Mouse (Mus musculus) forebrain, embryonic 15.5 days (tissue): ENCODE results near the gene Gusb. TPM values are rescaled to one million over a fixed set of nuclear protein-coding genes. Genes with fewer than 3 reads are reported as not detected.

ENCODE experiments used
- ATAC-seq: fragments of 200-750 bp; cut with Nextera tagmentation; replicated peaks from 2 replicates; pipeline ENCODE4 v1.8.0; 2017; ENCODE audit warnings: mild to moderate bottlenecking, moderate TSS enrichment, moderate library complexity
- H3K27ac ChIP-seq: fragments of 300-500 bp; sonication (generic); replicated peaks from 2 replicates; pipeline ENCODE4 v1.5.1; 2015; ENCODE audit warnings: mild to moderate bottlenecking, inconsistent platforms
- H3K27me3 ChIP-seq: fragments of 300-500 bp; sonication (generic); 2 replicates; pipeline ENCODE4 v1.6.1; 2015; ENCODE audit warnings: inconsistent platforms
- H3K36me3 ChIP-seq: fragments of 300-500 bp; sonication (generic); 2 replicates; pipeline ENCODE4 v1.6.1; 2015; ENCODE audit warnings: mild to moderate bottlenecking, inconsistent platforms
- H3K4me1 ChIP-seq: fragments of 300-500 bp; sonication (generic); 2 replicates; pipeline ENCODE4 v1.6.1; 2015; ENCODE audit warnings: inconsistent platforms
- H3K4me2 ChIP-seq: fragments of 300-500 bp; sonication (generic); replicated peaks from 2 replicates; pipeline ENCODE4 v1.6.1; 2015; ENCODE audit warnings: mild to moderate bottlenecking, inconsistent platforms
- H3K4me3 ChIP-seq: fragments of 300-500 bp; sonication (generic); 2 replicates; pipeline ENCODE4 v1.5.1; 2015; ENCODE audit warnings: mild to moderate bottlenecking, inconsistent platforms
- H3K9ac ChIP-seq: fragments of 300-500 bp; sonication (generic); replicated peaks from 2 replicates; pipeline ENCODE4 v1.6.1; 2015; ENCODE audit warnings: mild to moderate bottlenecking, inconsistent platforms
- H3K9me3 ChIP-seq: fragments of 300-500 bp; sonication (generic); 2 replicates; pipeline ENCODE4 v1.6.1; 2016; ENCODE audit warnings: inconsistent platforms
- WGBS: fragments of 180-500 bp; shearing (Covaris S2); methylation state at CpG from one replicate; pipeline ENCODE4 v1.1.7; 2015; ENCODE audit warnings: mixed read lengths; 5-methylcytosine and 5-hydroxymethylcytosine counted together
- polyA plus RNA-seq: library from polyadenylated mRNA; unstranded; fragments of >200 nt; fragmentation: Nextera tagmentation; extraction: Ambion mirVana; gene quantifications from 2 replicates; pipeline ENCODE4 v1.2.1, GENCODE M21; 2015

The Gusb gene
- polyA plus RNA-seq, 1 experiment from 2014 or later = 17.6 TPM

DNA sequence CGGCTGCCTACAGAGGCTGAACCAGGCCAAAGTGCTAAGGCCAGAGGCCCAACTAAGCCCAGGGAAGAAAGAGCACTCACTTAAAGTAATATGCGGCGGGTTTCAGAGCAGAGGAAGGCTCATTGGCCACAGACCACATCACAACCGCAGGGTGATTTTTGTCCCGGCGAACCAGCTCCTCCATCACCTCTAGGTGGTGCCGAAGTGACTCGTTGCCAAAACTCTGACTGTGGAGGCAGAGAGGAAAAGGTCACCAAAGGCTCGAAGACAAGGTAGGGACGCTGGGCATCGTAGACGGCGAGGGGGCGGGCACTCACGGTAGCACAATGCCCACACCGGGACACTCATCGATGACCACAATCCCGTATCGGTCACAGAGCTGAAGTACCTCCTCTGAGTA, 5.1 kb downstream of the Gusb start:
- Histone ChIP-seq H3K4me2 (no peak overlapping the region), H3K36me3 (no peaks in the 10 kb centered on the region), H3K27ac (no peak overlapping the region), H3K4me1 (peaks cover 1% of the 10 kb centered on the region), H3K27me3 (no peaks in the 10 kb centered on the region), H3K4me3 (no peak overlapping the region), H3K9me3 (no peaks in the 10 kb centered on the region), H3K9ac (no peak overlapping the region)
- WGBS = 77% methylated on average over 19 of the region's 19 CpGs
- no peak for ATAC-seq

DNA sequence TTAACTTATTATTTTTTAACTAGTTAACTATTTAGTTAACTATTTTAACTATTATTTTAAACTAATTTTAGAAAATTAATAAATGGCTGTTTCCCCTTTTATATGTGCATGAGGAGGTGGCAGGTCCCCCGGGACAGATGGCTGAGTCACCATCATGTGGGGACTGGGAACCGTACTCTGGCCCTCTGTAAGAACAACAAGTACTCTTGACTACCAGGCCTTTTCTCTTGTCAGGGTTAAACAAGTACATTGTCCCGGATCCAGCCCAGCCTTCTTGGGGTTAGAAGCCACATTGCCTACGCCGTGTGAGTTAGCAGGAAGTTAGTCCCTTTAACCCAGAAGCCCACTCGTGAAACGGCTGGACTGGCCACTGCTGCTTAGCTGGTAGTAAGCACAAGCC, 7.9 kb downstream of the Gusb start:
- Histone ChIP-seq H3K36me3 (no peaks in the 10 kb centered on the region), H3K4me3 (no peak overlapping the region), H3K27me3 (no peaks in the 10 kb centered on the region), H3K4me2 (no peak overlapping the region), H3K4me1 (no peaks in the 10 kb centered on the region), H3K9ac (no peak overlapping the region), H3K27ac (no peak overlapping the region), H3K9me3 (no peaks in the 10 kb centered on the region)
- WGBS = 95% methylated on average over 7 of the region's 7 CpGs
- ATAC-seq = no peak

DNA sequence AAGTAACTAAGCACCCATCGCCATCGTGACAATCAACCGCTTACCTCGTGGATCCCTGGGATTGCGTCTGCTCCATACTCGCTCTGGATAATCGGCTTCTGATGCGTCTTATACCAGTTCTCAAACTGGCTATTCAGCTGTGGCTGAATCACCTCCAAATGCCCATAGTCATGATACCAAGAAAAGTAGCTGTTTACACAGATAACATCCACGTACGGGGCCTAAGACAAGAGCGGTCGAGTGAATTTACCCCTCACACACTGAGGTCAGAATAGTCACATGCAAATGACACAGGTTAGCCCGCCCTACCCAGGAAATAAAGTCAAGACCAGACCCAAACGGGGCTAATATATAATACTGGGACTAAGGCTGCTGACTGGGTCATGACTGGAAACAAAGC, 9.5 kb downstream of the Gusb start:
- Histone ChIP-seq H3K4me1 (no peaks in the 10 kb centered on the region), H3K27me3 (no peaks in the 10 kb centered on the region), H3K4me3 (no peak overlapping the region), H3K4me2 (no peak overlapping the region), H3K9ac (no peak overlapping the region), H3K36me3 (no peaks in the 10 kb centered on the region), H3K9me3 (no peaks in the 10 kb centered on the region), H3K27ac (no peak overlapping the region)
- no peak for ATAC-seq
- 89% methylated on average over 14 of the region's 14 CpGs for WGBS

DNA sequence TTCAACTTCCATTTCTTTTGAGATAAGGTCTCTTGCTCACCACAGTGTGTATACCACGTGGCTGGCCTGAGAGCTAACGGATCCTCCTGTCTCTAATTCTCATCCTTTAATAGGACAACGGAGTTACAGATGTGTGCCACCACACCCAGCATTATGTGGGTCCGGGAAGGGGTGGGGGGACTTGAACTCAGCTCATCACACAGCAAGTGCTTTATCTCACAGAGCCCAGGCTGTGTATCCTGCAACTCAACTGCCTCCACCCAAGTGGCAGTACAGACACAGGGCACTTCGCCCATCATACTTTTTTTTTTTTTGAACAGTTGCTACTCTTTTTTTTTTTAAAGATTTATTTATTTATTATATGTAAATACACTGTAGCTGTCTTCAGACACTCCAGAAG, 11.0 kb downstream of the Gusb start:
- Histone ChIP-seq H3K27me3 (no peaks in the 10 kb centered on the region), H3K9ac (no peak overlapping the region), H3K4me1 (no peaks in the 10 kb centered on the region), H3K4me2 (no peak overlapping the region), H3K36me3 (no peaks in the 10 kb centered on the region), H3K27ac (no peak overlapping the region), H3K9me3 (no peaks in the 10 kb centered on the region), H3K4me3 (no peak overlapping the region)
- WGBS = 95% methylated on average over 5 of the region's 5 CpGs
- no peak for ATAC-seq

DNA sequence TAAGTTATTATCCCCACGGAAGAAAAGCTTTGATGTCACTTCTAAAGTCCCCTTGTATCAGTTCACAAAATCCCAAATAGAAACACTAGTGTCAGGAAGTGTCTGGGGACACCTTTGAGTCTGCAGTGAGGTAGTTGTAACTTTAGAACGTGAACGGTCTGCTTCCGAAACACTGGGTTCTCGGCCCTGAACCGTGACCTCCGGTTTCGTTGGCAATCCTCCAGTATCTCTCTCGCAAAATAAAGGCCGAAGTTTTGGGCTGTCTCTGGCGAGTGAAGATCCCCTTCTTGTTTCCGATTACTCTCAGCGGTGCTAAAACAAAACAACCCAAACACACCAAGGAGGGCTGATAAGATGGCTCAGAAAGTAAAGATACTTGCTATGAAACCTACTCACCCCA, 13.5 kb downstream of the Gusb start:
- 86% methylated on average over 13 of the region's 13 CpGs for WGBS
- H3K27ac ChIP-seq = no peak overlapping the region
- no peaks in the 10 kb centered on the region for H3K4me1 ChIP-seq
- no peak for ATAC-seq
- H3K9ac ChIP-seq = no peak overlapping the region
- no peak overlapping the region for H3K4me3 ChIP-seq
- H3K27me3 ChIP-seq = no peaks in the 10 kb centered on the region
- no peak overlapping the region for H3K4me2 ChIP-seq
- H3K36me3 ChIP-seq = no peaks in the 10 kb centered on the region
- no peaks in the 10 kb centered on the region for H3K9me3 ChIP-seq

DNA sequence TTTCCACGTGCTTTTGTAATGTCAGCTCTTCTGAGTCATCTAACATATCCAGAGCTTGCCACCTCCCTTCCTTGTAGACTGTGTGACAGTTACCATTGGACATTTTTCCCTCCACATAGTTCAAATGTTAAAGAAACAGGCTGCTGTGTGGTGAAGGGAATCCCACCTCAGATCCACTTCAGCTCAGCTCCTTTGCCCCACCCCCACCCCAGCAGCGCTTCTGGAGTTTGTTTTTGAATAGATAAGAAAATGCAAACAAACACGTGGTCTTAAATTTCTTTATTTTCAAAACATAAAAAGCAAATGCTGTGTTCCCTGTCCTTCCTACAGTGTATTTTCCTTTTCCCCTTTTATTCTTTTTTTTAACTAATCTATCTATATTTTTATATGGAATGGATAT, 22.6 kb downstream of the Gusb start:
- Histone ChIP-seq H3K27me3 (no peaks in the 10 kb centered on the region), H3K4me3 (no peak overlapping the region), H3K4me2 (no peak overlapping the region), H3K9ac (no peak overlapping the region), H3K36me3 (peaks cover 2% of the 10 kb centered on the region; the same call in 1 of the 2 replicates), H3K4me1 (no peaks in the 10 kb centered on the region), H3K27ac (no peak overlapping the region), H3K9me3 (no peaks in the 10 kb centered on the region)
- ATAC-seq = no peak
- 85% methylated on average over 3 of the region's 3 CpGs for WGBS

DNA sequence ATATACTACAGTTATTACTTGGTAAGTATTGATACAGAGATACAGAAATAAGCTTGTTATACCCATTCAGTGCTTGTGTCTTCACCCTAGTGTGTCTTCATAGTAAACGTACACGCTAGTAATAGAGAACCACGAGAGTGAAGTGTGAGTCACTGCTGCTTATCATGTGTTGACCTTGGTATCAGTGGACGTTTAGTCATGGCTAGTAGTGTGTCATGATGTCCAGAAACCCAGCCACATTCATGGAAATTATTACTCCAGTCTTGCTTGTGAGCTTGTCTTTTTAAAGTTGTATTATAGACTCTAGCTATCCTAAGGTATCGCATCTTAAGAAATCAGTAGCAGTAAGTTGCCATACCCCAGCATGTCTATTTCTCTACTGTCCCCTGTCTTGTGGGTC, 24.2 kb downstream of the Gusb start:
- Histone ChIP-seq H3K4me3 (no peak overlapping the region), H3K4me2 (no peak overlapping the region), H3K9me3 (no peaks in the 10 kb centered on the region), H3K36me3 (peaks cover 2% of the 10 kb centered on the region; the same call in 1 of the 2 replicates), H3K27ac (no peak overlapping the region), H3K9ac (no peak overlapping the region), H3K27me3 (no peaks in the 10 kb centered on the region), H3K4me1 (no peaks in the 10 kb centered on the region)
- no peak for ATAC-seq
- whole genome bisulfite sequencing = 91% methylated on average over 5 of the region's 5 CpGs

DNA sequence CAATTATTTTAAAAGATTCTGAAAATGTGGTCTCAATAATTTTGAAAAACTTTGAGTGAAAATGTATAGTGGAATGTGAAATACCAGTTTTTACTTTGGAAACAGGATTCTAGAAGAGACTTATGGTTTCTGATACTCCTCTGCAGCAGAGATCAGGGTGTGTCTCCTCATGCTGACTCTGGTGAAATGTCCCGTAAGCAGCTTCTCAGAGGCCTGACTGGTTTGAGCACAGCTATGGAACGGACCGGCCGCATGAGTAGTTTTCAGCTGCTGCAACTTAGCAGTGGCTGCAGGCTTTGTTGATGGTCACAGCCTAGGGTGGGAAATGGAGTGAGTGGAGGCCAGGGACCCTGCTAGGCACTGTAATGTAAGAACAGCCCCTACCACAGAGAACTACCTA, 25.1 kb downstream of the Gusb start:
- Histone ChIP-seq H3K27ac (no peak overlapping the region), H3K4me2 (no peak overlapping the region)
- 88% methylated on average over 4 of the region's 4 CpGs for WGBS

DNA sequence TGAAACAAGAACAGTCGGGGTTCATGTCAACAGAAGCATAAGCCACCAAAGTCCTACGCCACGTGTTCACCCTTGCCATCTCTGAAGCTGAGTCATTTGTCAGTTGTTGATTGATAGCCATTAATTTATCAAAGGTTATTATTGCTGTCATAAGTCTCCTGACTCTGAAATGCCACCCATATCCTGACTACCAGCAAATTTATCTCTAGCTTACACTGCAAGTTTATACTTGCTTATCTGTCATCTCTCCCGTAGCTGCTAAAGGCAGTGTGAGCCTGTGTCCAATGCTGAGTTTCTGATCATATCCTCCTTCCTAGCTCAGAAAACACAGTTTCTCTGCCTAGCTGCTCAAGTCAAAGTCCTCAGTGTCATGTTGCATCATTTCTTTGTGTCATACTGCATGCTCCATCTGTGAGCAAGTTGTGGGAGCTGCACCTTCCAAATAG, 28.0 kb downstream of the Gusb start:
- Histone ChIP-seq H3K4me3 (no peak overlapping the region), H3K27me3 (no peaks in the 10 kb centered on the region), H3K9me3 (no peaks in the 10 kb centered on the region), H3K36me3 (no peaks in the 10 kb centered on the region), H3K9ac (no peak overlapping the region), H3K27ac (no peak overlapping the region), H3K4me2 (no peak overlapping the region), H3K4me1 (no peaks in the 10 kb centered on the region)
- WGBS = 96% methylated on average over 4 of the region's 4 CpGs
- ATAC-seq = no peak

More for the DNA sequence above, 25.1 kb downstream of the Gusb start:
- ATAC-seq = no peak
- no peak overlapping the region for H3K9ac ChIP-seq
- no peaks in the 10 kb centered on the region for H3K27me3 ChIP-seq
- no peaks in the 10 kb centered on the region for H3K36me3 ChIP-seq
- no peaks in the 10 kb centered on the region for H3K9me3 ChIP-seq
- no peaks in the 10 kb centered on the region for H3K4me1 ChIP-seq
- no peak overlapping the region for H3K4me3 ChIP-seq

DNA sequence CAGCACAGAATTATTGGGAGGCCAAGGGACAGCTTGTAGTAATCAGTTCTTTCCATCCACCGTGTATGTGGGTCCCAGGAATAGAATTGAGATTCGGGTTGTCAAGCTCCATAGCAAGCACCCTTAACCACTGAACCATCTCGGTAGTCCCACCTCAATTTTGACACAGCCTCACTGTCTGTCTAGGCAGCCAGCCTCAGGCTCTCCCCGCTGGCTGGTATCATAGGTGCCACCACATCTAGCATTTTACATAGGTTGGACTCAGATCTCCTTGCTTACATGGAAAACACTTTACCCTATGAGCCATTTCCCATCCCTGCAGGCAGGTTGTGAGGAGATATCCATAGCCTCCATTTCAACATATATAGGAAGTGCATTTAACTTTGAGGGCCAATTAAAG, 28.5 kb downstream of the Gusb start:
- H3K9me3 ChIP-seq = no peaks in the 10 kb centered on the region
- no peak overlapping the region for H3K4me3 ChIP-seq
- no peaks in the 10 kb centered on the region for H3K36me3 ChIP-seq
- H3K4me1 ChIP-seq = no peaks in the 10 kb centered on the region
- no peak for ATAC-seq
- no peaks in the 10 kb centered on the region for H3K27me3 ChIP-seq
- no peak overlapping the region for H3K9ac ChIP-seq
- no peak overlapping the region for H3K4me2 ChIP-seq
- H3K27ac ChIP-seq = no peak overlapping the region
- WGBS = 87% methylated on average over 4 of the region's 4 CpGs

DNA sequence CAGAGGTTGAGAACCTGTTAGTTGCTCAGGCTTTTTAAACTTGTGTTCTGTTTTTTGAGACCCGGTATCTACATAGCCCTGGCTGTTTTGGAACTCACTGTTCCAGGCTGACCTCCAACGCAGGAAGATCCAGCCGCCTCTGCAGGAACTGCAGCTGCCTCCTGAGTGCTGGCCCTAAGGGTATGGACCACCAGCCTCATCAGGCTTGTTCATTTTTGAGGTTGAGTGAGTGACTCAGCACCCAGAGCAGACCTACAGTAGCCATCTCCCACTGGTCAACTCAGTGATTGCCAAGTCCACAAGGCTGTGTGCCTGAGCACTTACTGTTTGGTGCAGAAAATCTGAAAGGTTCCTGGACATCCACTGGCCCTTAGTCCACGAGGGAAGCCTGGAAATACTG, 31.4 kb downstream of the Gusb start:
- Histone ChIP-seq H3K9me3 (no peaks in the 10 kb centered on the region), H3K4me2 (no peak overlapping the region), H3K27ac (no peak overlapping the region), H3K4me1 (no peaks in the 10 kb centered on the region), H3K4me3 (no peak overlapping the region), H3K27me3 (no peaks in the 10 kb centered on the region), H3K9ac (no peak overlapping the region), H3K36me3 (no peaks in the 10 kb centered on the region)
- WGBS = 93% methylated on average over 4 of the region's 4 CpGs
- ATAC-seq = no peak

DNA sequence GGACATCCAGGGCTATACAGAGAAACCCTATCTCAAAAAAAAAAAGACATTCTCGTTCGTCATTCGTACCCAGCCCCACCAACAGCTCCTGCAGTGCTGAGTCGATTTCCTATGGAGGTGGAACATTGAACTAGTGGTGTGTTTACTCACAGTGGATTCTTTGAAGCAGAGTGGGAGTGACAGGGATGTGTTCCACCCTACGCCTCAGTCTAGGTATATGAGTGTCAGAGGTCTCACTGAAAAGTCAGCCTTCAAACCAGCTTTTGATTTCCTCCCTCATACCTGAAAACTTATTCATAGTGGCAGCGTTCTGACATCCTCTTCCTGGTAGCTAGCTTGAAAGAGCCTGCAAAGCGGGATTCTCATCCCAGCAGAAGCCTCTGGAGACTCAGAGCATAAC, 34.4 kb downstream of the Gusb start:
- Histone ChIP-seq H3K4me2 (no peak overlapping the region), H3K9ac (no peak overlapping the region), H3K36me3 (no peaks in the 10 kb centered on the region), H3K27ac (no peak overlapping the region), H3K4me1 (no peaks in the 10 kb centered on the region), H3K4me3 (no peak overlapping the region), H3K9me3 (no peaks in the 10 kb centered on the region), H3K27me3 (no peaks in the 10 kb centered on the region)
- 89% methylated on average over 7 of the region's 7 CpGs for WGBS
- no peak for ATAC-seq

DNA sequence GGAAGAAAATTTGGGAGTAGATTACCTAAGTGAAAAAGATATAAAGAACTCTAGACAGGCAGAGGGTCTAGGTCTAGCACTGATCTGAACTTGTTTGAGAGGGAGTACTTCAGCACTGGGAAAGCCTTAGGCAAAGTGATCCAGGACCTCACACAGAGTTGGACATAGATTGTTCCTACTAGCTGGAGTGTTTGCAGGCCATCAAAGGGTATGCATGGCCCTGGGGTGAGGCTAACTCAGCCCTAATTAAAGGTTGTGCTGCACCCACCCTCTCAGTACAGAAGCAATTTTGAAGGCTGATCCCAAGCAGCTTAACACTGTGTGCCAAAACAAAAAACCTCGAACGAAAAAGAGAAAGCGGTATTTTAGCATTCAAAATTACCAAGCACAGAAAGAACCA, 36.4 kb downstream of the Gusb start:
- Histone ChIP-seq H3K4me1 (no peaks in the 10 kb centered on the region), H3K4me3 (no peak overlapping the region), H3K9me3 (no peaks in the 10 kb centered on the region), H3K4me2 (no peak overlapping the region), H3K27ac (no peak overlapping the region), H3K27me3 (no peaks in the 10 kb centered on the region), H3K9ac (no peak overlapping the region), H3K36me3 (no peaks in the 10 kb centered on the region)
- no peak for ATAC-seq
- WGBS = 26% methylated on average over 3 of the region's 3 CpGs
